Mouse (Mus musculus) E14TG2a.4 (cell line): ENCODE data around the gene Syt7.

Source experiments
- H3K27me3 ChIP-seq: 2 replicates; pipeline ENCODE4 v1.6.1; 2014; ENCODE audit warnings: low read length, control low read depth; ENCODE audit not compliant: insufficient read depth
- H3K36me3 ChIP-seq: 2 replicates; pipeline ENCODE4 v1.6.1; 2014; ENCODE audit warnings: low read length, control low read depth; ENCODE audit not compliant: insufficient read depth
- H3K4me1 ChIP-seq: replicated peaks from 2 replicates; pipeline ENCODE4 v1.6.1; 2014; ENCODE audit warnings: low read depth, low read length, control low read depth
- H3K4me3 ChIP-seq: replicated peaks from 2 replicates; pipeline ENCODE4 v1.5.1; 2014; ENCODE audit warnings: mild to moderate bottlenecking, low read length
- H3K9me3 ChIP-seq: 2 replicates; pipeline ENCODE4 v1.6.1; 2014; ENCODE audit warnings: low read length, control low read depth
- CTCF ChIP-seq: conservative IDR thresholded peaks from 2 replicates; pipeline ENCODE4 v1.5.1; 2014; ENCODE audit warnings: low read length
- NANOG ChIP-seq: IDR thresholded peaks from 2 replicates; pipeline ENCODE4 v1.6.1; 2014; ENCODE audit warnings: borderline replicate concordance, low read length, mixed read lengths
- POU5F1 ChIP-seq: IDR thresholded peaks from 2 replicates; pipeline ENCODE4 v1.6.1; 2014; ENCODE audit warnings: low read length, borderline replicate concordance

Syt7 gene

DNA sequence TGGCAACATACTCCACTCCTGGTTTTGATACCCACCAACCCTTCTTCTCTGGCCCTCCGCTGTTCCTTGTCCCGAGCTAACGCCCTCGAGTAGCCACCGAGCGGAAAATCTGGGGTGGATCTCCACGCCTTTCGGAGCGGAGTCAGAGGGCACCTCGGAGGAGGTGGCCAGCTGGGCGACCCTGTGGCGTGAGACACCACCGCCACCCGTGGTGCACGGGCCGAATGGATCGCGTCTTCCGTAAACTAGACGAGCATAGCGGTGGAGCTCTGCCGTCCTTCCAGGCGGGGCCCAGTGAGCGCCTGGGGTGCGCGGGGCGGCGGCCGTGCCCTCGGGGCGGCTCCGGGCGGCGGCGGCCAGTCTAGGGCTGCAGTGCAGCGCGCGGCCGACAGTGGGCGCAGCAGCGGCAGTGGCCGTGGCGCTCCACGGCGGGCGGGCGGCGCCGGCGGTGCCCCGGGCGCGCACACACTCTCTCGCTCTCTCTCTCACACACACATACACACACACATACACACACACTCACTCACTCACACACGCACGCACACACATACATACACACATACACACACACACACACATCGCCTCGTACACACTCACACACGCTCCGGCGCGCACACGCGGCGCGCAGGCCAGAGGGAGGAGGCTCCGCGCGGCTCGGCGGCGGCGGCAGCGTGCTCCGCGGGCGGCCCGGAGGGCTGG, at the start of gene Syt7:
Syt7 (plus strand) TSS at position 476 of the 699 bp plus-strand sequence.
- H3K27me3 ChIP-seq = peaks cover 88% of the 10 kb centered on the region
- no peak for TF ChIP-seq POU5F1
- TF ChIP-seq CTCF = no peak
- no peak for TF ChIP-seq NANOG
- peak within 1 kb of the TSS; percentile 85 for H3K4me3 ChIP-seq
- no peaks in the 10 kb centered on the region for H3K9me3 ChIP-seq
- H3K36me3 ChIP-seq = no peaks in the 10 kb centered on the region
- peaks cover 29% of the 10 kb centered on the region for H3K4me1 ChIP-seq

DNA sequence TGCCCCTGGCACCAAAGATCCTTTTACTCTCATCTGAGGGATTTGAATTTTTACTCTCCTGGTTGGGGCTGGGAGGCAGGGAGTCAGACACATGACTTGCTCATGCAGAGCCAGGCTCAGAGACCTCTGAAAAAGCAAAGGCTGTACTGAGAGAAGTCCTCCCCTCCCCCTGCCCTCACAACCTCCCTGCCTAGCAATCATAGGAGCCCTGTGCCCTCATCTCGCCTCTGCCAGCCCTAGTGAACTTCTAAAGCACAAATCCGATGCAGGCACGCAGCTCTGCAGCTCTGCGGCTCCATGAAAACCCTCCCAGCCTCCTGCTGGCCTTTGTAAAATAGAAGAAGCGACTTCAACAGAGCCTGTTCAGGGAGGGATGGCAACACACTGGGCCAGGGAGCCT, 49.6 kb upstream of the Syt7 start:
- H3K36me3 ChIP-seq = no peaks in the 10 kb centered on the region
- peaks cover 23% of the 10 kb centered on the region for H3K4me1 ChIP-seq
- peaks cover 79% of the 10 kb centered on the region for H3K27me3 ChIP-seq
- TF ChIP-seq CTCF (no peak), NANOG (no peak), POU5F1 (no peak)
- no peaks in the 10 kb centered on the region for H3K9me3 ChIP-seq
- H3K4me3 ChIP-seq = no peak overlapping the region

DNA sequence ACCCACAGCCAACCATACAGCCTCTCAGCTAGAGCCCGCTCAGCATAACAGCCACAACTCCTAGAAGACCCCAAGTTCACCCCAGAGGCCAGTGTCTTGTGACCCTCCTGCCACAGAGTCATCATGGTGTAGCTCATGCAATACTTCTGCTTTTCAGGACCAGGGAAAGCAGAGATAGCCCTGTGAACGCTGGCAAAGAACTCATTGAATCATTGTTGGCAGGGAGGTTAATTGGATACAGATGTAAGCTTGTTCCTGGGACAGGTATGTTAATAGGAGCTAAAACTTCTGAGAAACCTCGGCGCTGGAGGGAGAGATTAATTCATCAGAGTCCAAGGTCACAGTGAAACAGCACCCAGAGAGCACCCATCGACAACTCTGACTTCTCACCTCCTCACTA, 48.2 kb upstream of the Syt7 start:
- Histone ChIP-seq H3K27me3 (peaks cover 72% of the 10 kb centered on the region), H3K4me1 (peaks cover 29% of the 10 kb centered on the region), H3K9me3 (no peaks in the 10 kb centered on the region), H3K4me3 (no peak overlapping the region), H3K36me3 (no peaks in the 10 kb centered on the region)
- TF ChIP-seq POU5F1 (no peak), CTCF (no peak)

DNA sequence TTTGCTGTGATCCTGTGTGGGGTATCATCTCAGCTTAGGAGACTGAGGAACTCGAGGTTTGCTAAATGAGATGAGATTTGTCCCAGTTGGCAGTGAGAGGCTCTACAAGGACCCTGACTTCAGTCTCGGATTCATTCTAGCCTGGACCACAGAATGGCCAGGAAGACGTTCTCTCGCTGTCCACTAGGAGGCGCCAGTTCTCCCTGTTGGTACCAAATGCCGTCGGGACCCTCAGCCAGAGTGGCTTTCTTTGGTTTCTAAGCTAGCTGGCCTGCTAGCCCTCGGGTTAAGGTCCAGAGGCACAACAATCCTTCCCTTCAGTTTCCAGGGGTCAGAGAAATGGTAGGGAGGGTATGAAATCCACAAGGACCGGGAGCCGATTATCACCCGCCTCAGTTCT, 47.7 kb upstream of the Syt7 start:
- H3K9me3 ChIP-seq = no peaks in the 10 kb centered on the region
- H3K27me3 ChIP-seq = peaks cover 70% of the 10 kb centered on the region
- peaks cover 34% of the 10 kb centered on the region for H3K4me1 ChIP-seq
- peak; percentile 98 for TF ChIP-seq CTCF
- TF ChIP-seq POU5F1 = no peak
- no peaks in the 10 kb centered on the region for H3K36me3 ChIP-seq
- H3K4me3 ChIP-seq = 0 out of 2 replicates have a peak overlapping the region, but pooled peaks have one; percentile 27

DNA sequence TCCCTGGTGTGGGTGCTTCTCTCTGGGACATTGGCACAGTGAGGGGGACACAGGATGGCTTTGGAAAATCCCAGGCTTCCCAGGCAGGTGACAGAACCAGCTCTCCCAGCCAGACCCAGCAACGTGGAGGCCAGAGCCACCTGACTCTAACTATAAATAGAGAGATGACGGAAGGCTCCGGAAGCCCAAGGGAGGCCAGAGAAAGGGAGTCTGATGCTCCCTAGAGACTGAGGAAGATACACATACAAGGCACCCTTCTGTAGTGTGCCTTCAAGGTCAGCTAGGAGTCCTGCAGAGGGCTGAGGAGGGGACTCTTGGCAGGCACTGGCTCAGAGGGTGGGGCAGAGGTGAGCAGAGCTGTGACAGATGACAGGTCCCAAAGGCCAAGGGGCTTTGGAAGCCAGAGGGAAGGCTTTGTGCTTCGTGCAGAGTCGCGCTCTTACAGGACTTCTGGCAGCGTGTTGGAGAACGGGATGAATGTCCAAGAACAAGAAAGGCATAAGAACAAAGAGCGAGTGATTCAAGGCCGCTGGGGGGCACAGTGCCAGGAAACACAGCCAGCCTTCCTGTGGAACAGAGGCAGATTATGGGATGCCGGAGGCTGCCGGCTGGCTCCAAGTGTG, 47.0 kb upstream of the Syt7 start:
- TF ChIP-seq CTCF (no peak), POU5F1 (no peak), NANOG (no peak)
- H3K4me3 ChIP-seq = no peak overlapping the region
- H3K27me3 ChIP-seq = peaks cover 67% of the 10 kb centered on the region
- H3K4me1 ChIP-seq = peaks cover 38% of the 10 kb centered on the region
- no peaks in the 10 kb centered on the region for H3K36me3 ChIP-seq
- H3K9me3 ChIP-seq = no peaks in the 10 kb centered on the region

DNA sequence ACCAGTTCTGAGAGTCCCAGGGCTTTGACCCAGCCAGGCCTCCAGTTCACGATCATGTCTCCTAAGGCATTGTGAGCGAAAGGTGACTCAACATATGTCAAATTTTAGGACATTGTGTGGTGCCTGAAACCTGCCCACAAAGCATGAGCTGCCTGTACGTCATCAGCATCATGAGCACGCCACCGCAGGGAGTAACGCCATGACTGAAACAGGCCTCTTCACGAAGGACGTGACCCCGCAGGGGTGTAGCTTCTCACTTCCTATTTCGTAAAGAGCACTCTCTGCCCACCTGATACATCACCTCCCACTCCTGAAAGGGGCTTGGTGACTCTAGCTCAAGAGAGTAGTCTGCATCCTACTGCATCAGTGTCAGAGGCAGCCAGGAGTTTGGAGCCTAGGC, 45.0 kb upstream of the Syt7 start:
- TF ChIP-seq NANOG = no peak
- TF ChIP-seq CTCF = no peak
- no peak for TF ChIP-seq POU5F1
- Histone ChIP-seq H3K4me3 (no peak overlapping the region), H3K36me3 (no peaks in the 10 kb centered on the region), H3K4me1 (peaks cover 43% of the 10 kb centered on the region), H3K9me3 (no peaks in the 10 kb centered on the region), H3K27me3 (peaks cover 53% of the 10 kb centered on the region)

DNA sequence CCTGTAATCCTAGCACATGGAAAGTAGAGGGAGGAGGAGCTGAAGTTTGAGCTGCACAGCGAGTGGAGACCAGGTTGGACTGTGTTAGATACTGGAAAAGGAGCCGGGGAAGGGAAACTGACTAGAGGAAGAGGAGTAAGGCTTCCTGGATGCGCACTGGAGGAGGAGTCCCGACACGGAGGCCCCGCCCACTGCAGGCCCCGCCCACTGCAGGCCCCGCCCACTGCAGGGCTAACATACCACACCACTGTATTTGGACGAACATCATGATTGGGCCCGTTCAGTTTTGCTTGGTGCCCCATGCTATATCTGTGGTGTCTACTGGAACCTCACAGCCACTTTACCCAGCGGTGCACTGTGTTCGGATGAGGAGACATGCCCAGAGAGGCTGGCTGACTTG, 43.2 kb upstream of the Syt7 start:
- Histone ChIP-seq H3K36me3 (no peaks in the 10 kb centered on the region), H3K27me3 (peaks cover 37% of the 10 kb centered on the region), H3K4me3 (peak overlapping the region; percentile 37; the same call in 1 of the 2 replicates), H3K4me1 (peaks cover 43% of the 10 kb centered on the region), H3K9me3 (no peaks in the 10 kb centered on the region)
- TF ChIP-seq NANOG (no peak), CTCF (no peak), POU5F1 (no peak)

DNA sequence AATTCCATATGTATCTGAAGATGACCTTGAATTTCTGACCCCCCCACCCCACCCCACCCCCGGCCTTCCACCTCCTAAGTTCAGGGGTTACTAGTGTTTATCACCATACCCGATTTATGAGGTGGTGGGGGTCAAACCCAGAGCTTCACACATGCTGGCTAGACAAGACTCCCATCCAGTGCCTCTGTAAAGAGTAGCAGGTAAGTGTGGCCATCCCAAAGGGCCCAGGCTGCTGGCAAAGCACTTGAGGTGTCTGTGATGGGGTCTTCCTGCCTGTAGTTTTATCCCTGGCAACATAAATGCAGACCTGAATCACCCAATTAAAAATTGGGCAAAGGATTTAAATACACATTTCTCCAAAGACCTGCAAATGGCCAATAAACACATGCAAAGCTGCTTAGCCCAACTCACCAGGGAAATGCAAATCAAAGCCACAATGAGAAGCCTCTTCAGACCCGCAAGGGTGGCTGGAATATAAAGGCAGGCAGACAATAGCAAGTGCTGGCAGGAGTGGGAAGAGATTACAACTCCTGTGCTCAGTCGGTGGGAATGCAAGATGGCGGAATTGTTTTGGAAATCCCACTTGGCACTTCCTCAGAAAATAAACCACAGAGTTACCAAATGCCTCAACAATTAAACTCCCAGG, 41.1 kb upstream of the Syt7 start:
- Histone ChIP-seq H3K4me3 (no peak overlapping the region), H3K9me3 (no peaks in the 10 kb centered on the region), H3K27me3 (peaks cover 31% of the 10 kb centered on the region), H3K4me1 (peaks cover 32% of the 10 kb centered on the region), H3K36me3 (no peaks in the 10 kb centered on the region)
- TF ChIP-seq CTCF (no peak), NANOG (0 out of 2 replicates have a peak, but pooled peaks have one; percentile 12)
